Mouse (Mus musculus) v-Abl transformed pro-B cells (cell line): Measurements from ENCODE around the gene Ndrg2.

Experiments used
- in situ Hi-C, 2 experiments: fragments of 400-800 bp; cut with MboI; formaldehyde crosslinking; loops; one replicate each; pipeline ENCODE4 v1.15.1; 2025; ENCODE audit not compliant: unreplicated experiment in 2 of 2

Ndrg2 gene

GRCm38 (mm10) chr14:51913062-51913959 is 647 bp downstream of the Ndrg2 start:
- in situ Hi-C loops, result no loop called here

- in situ Hi-C loops, result no loop called here
Measured at GRCm38 (mm10) chr14:51912391-51913061, 1.4 kb downstream of the Ndrg2 start.

- in situ Hi-C loops, result no loop called here
Measured at GRCm38 (mm10) chr14:51911301-51911700, 2.7 kb downstream of the Ndrg2 start.

GRCm38 (mm10) chr14:51906102-51906501 is 7.9 kb downstream of the Ndrg2 start:
- in situ Hi-C loops, result loop anchor here (10.0 kb wide), 2 partner anchors 219 to 439 kb away; no protein-coding TSS in a partner anchor

GRCm38 (mm10) chr14:51904706-51905105 is 9.3 kb downstream of the Ndrg2 start:
- in situ Hi-C loops, result loop anchor here (5.0 to 10.0 kb wide), 4 partner anchors 118 to 440 kb away; partner anchors contain the start of gene Zfp219 (in 2 of the 2)

GRCm38 (mm10) chr14:51903782-51904181 is 10.2 kb downstream of the Ndrg2 start:
- in situ Hi-C loops, result loop anchor here (5.0 to 10.0 kb wide), 4 partner anchors 119 to 441 kb away; partner anchors contain the start of gene Zfp219 (in 2 of the 2)

GRCm38 (mm10) chr14:51902806-51903710 is 10.9 kb downstream of the Ndrg2 start:
- in situ Hi-C loops, result loop anchor here (5.0 to 10.0 kb wide), 4 partner anchors 119 to 442 kb away; partner anchors contain the start of gene Zfp219 (in 2 of the 2)

- in situ Hi-C loops, result loop anchor here in 1 of 2 experiments (5.0 to 25.0 kb wide), 2 partner anchors 438 to 1112 kb away; partner anchors contain the start of gene Ttc5
Measured at GRCm38 (mm10) chr14:51899351-51899750, 14.6 kb downstream of the Ndrg2 start.

GRCm38 (mm10) chr14:51896539-51897170 is 17.3 kb downstream of the Ndrg2 start:
- in situ Hi-C loops, result loop anchor here in 1 of 2 experiments (5.0 to 25.0 kb wide), 2 partner anchors 441 to 1109 kb away; partner anchors contain the start of gene Ttc5

GRCm38 (mm10) chr14:51896019-51896418 is 17.9 kb downstream of the Ndrg2 start:
- in situ Hi-C loops, result loop anchor here in 1 of 2 experiments (5.0 to 25.0 kb wide), 2 partner anchors 441 to 1109 kb away; partner anchors contain the start of gene Ttc5

- in situ Hi-C loops, result loop anchor here in 1 of 2 experiments (5.0 to 25.0 kb wide), 2 partner anchors 442 to 1108 kb away; partner anchors contain the start of gene Ttc5
Measured at GRCm38 (mm10) chr14:51895071-51895470, 18.9 kb downstream of the Ndrg2 start.

GRCm38 (mm10) chr14:51893809-51894208 is 20.1 kb downstream of the Ndrg2 start:
- in situ Hi-C loops, result loop anchor here in 1 of 2 experiments (25.0 kb wide), 1 partner anchor 1107 kb away; the partner anchor contains the start of gene Ttc5

- in situ Hi-C loops, result loop anchor here in 1 of 2 experiments (25.0 kb wide), 1 partner anchor 1106 kb away; the partner anchor contains the start of gene Ttc5
Measured at GRCm38 (mm10) chr14:51893094-51893794, 20.7 kb downstream of the Ndrg2 start.

- in situ Hi-C loops, result loop anchor here in 1 of 2 experiments (25.0 kb wide), 1 partner anchor 1105 kb away; the partner anchor contains the start of gene Ttc5
Measured at GRCm38 (mm10) chr14:51892191-51892939, 21.6 kb downstream of the Ndrg2 start, which contains the start of gene Slc39a2. Gene Slc39a2, plus strand, starts transcription at chr14:51892889.

- in situ Hi-C loops, result loop anchor here in 1 of 2 experiments (25.0 kb wide), 1 partner anchor 1103 kb away; the partner anchor contains the start of gene Ttc5
Measured at GRCm38 (mm10) chr14:51889833-51890232, 24.1 kb downstream of the Ndrg2 start.

GRCm38 (mm10) chr14:51886051-51886450 is 27.9 kb downstream of the Ndrg2 start:
- in situ Hi-C loops, result loop anchor here in 1 of 2 experiments (25.0 kb wide), 1 partner anchor 1099 kb away; the partner anchor contains the start of gene Ttc5
